Mouse (Mus musculus): Measurements from ENCODE around the gene Srp14.

The Srp14 gene

GRCm38 (mm10) chr2:118428296-118428695 lies 51.2 kb downstream of the Srp14 start:
- no peak for DNase-seq

Measured in right cerebral cortex, postnatal 4 days (tissue).